In the genomic region with DNA sequence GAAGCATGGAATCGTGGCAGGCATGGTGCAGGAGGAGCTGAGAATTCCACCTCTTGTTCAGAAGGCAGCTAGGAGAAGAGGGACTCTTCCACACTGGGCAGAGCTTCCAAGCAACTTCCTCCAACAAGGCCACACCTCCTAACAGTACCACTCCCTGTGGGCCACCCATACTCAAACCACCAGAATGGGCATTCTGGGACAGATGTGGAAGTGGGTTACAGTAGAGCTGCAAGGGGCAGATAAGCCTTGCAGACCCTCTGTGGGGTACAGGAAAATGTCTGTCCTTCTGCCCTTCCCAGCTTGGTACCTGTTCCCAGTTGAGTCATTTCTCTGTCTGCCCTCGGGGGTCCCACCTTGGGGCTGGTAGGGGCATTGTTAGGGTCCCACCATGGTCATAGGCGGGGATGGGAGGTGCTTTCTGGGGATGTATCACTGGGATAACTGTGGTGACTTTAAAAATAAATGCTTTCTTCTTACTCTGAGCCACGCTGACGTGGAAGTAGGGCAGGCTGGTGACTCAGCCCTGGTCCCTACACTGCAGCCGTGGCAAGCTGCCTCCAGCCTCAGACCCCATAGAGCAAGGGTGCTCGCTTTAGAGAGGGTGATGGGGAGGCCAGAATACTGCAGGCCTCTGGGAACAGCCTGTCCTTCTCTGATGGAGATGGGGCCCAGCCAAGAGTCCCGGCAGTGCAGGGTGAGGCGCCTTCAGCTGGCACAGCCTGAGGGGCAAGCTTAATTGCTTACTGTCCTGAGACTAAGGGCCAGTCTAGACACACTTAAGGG, we compare ENCODE assay signal across 16 mouse cellular contexts. TPM values are rescaled to one million over a fixed set of nuclear protein-coding genes. Genes with fewer than 3 reads are reported as not detected.
DNase-seq lines count a peak whose midpoint lies in the region; ATAC-seq lines count a peak whose summit lies in the region.
"Had no signal": no experiment of that assay in that cellular context is flagged by ENCODE, and none has a peak within 500 bp of the region (broad histone marks: within the 10 kb centered on the region; RNA-seq: fewer than 3 reads in every experiment).

No protein-coding gene starts in this region.

- 0 out of 2 replicates have a peak overlapping the region, but pooled peaks have one; percentile 4 for H3K9ac ChIP-seq in midbrain, embryonic 11.5 days (ENCODE audit: low read length)
- H3K9ac ChIP-seq in midbrain, embryonic 16.5 days (ENCODE audit: low read depth, low read length) = no peak overlapping the region
- no peak overlapping the region for H3K9ac ChIP-seq in hindbrain, embryonic 14.5 days
- H3K9ac ChIP-seq: liver, embryonic 13.5 days; midbrain, embryonic 15.5 days had no signal

- DNase-seq in gastrocnemius, postnatal 14 days = peak; percentile 40
- DNase-seq in gastrocnemius, adult 8-10 months (ENCODE audit: low spot score in 2 of 2) = no peak
- DNase-seq in midbrain, embryonic 11.5 days (ENCODE audit: low spot score, missing footprints) = no peak
- peak; percentile 63 for DNase-seq in adrenal gland, postnatal 14 days
- no peak for DNase-seq in hindbrain, embryonic 14.5 days (ENCODE audit: low spot score)
- DNase-seq in layer of hippocampus, postnatal 10 days (ENCODE audit: low spot score in 2 of 2) = no peak
- DNase-seq: cerebellum, adult 18-20 months; heart, postnatal 36 days; kidney, adult 11 months; liver, embryonic 13.5 days had no signal

- no peak overlapping the region for H3K27ac ChIP-seq in midbrain, embryonic 11.5 days (ENCODE audit: low read depth, low read length)
- H3K27ac ChIP-seq in midbrain, embryonic 16.5 days (ENCODE audit: low read length) = no peak overlapping the region
- H3K27ac ChIP-seq in hindbrain, embryonic 14.5 days = no peak overlapping the region
- H3K27ac ChIP-seq: embryonic facial prominence, embryonic 10.5 days; liver, embryonic 13.5 days; midbrain, embryonic 15.5 days had no signal

- H3K36me3 ChIP-seq in midbrain, embryonic 11.5 days (ENCODE audit: control insufficient read depth, insufficient read depth, low read length) = no peaks in the 10 kb centered on the region
- no peaks in the 10 kb centered on the region for H3K36me3 ChIP-seq in midbrain, embryonic 16.5 days (ENCODE audit: control insufficient read depth, insufficient read depth, low read length)
- peaks cover 4% of the 10 kb centered on the region for H3K36me3 ChIP-seq in megakaryocyte, embryonic 14.5 days (replicated peaks; ENCODE audit: low read length)
- no peaks in the 10 kb centered on the region for H3K36me3 ChIP-seq in hindbrain, embryonic 14.5 days (replicated peaks; ENCODE audit: control insufficient read depth, insufficient read depth)
- H3K36me3 ChIP-seq: embryonic facial prominence, embryonic 10.5 days; midbrain, embryonic 15.5 days had no signal

- no peak for ATAC-seq in midbrain, embryonic 11.5 days (ENCODE audit: low FRiP score)
- ATAC-seq in midbrain, embryonic 16.5 days = no peak
- no peak for ATAC-seq in hindbrain, embryonic 14.5 days (ENCODE audit: low FRiP score)
- ATAC-seq: forebrain, embryonic 16.5 days; midbrain, embryonic 15.5 days had no signal

- no peak overlapping the region for H3K4me3 ChIP-seq in midbrain, embryonic 11.5 days (ENCODE audit: low read depth, low read length)
- H3K4me3 ChIP-seq in midbrain, embryonic 16.5 days (ENCODE audit: low read depth, low read length) = no peak overlapping the region
- peak overlapping the region; percentile 2 for H3K4me3 ChIP-seq in megakaryocyte, embryonic 14.5 days (replicated peaks)
- no peak overlapping the region for H3K4me3 ChIP-seq in hindbrain, embryonic 14.5 days (replicated peaks; ENCODE audit: low read length)
- H3K4me3 ChIP-seq: embryonic facial prominence, embryonic 10.5 days; liver, embryonic 13.5 days; midbrain, embryonic 15.5 days had no signal

- no peak overlapping the region for H3K4me2 ChIP-seq in midbrain, embryonic 11.5 days
- H3K4me2 ChIP-seq in midbrain, embryonic 16.5 days (ENCODE audit: low read length) = no peak overlapping the region
- H3K4me2 ChIP-seq in hindbrain, embryonic 14.5 days (replicated peaks) = no peak overlapping the region
- H3K4me2 ChIP-seq: liver, embryonic 13.5 days; midbrain, embryonic 15.5 days had no signal

- H3K9me3 ChIP-seq in midbrain, embryonic 11.5 days (ENCODE audit: control insufficient read depth, low read length) = no peaks in the 10 kb centered on the region
- no peaks in the 10 kb centered on the region for H3K9me3 ChIP-seq in midbrain, embryonic 16.5 days (replicated peaks; ENCODE audit: control insufficient read depth, low read length, poor library complexity, severe bottlenecking)
- peaks cover 9% of the 10 kb centered on the region for H3K9me3 ChIP-seq in megakaryocyte, embryonic 14.5 days
- H3K9me3 ChIP-seq in hindbrain, embryonic 14.5 days (ENCODE audit: control insufficient read depth, low read length) = no peaks in the 10 kb centered on the region
- H3K9me3 ChIP-seq: embryonic facial prominence, embryonic 10.5 days; liver, embryonic 13.5 days; midbrain, embryonic 15.5 days had no signal

- H3K27me3 ChIP-seq in midbrain, embryonic 11.5 days (ENCODE audit: control insufficient read depth, insufficient read depth, low read length) = peaks cover 2% of the 10 kb centered on the region; the same call in 1 of the 2 replicates
- no peaks in the 10 kb centered on the region for H3K27me3 ChIP-seq in midbrain, embryonic 16.5 days (ENCODE audit: control insufficient read depth, insufficient read depth, low read depth, low read length)
- peaks cover 15% of the 10 kb centered on the region for H3K27me3 ChIP-seq in megakaryocyte, embryonic 14.5 days (replicated peaks)
- no peaks in the 10 kb centered on the region for H3K27me3 ChIP-seq in hindbrain, embryonic 14.5 days (ENCODE audit: control insufficient read depth, insufficient read depth, low read length)
- H3K27me3 ChIP-seq: CH12.LX; midbrain, embryonic 15.5 days had no signal

- peaks cover 3% of the 10 kb centered on the region; the same call in 1 of the 2 replicates for H3K4me1 ChIP-seq in midbrain, embryonic 11.5 days (ENCODE audit: control insufficient read depth, insufficient read depth, low read length)
- H3K4me1 ChIP-seq in midbrain, embryonic 16.5 days (ENCODE audit: control insufficient read depth, insufficient read depth, low read length) = no peaks in the 10 kb centered on the region
- peaks cover 59% of the 10 kb centered on the region for H3K4me1 ChIP-seq in megakaryocyte, embryonic 14.5 days
- peaks cover 4% of the 10 kb centered on the region; the same call in 1 of the 2 replicates for H3K4me1 ChIP-seq in hindbrain, embryonic 14.5 days (replicated peaks; ENCODE audit: control insufficient read depth, insufficient read depth, low read length)

- intact Hi-C loops in gastrocnemius, postnatal 14 days (cut with DNase I; ENCODE audit: low total_unique reads) = no loop called here

- WGBS in midbrain, embryonic 11.5 days = 84% methylated on average over 9 of the region's 9 CpGs
- 80% methylated on average over 9 of the region's 9 CpGs for WGBS in midbrain, embryonic 16.5 days
- WGBS in hindbrain, embryonic 14.5 days = 84% methylated on average over 9 of the region's 9 CpGs

RNA-seq across cellular contexts. Expression of gene Sept9, which starts 59.9 kb away (rescaled TPM):
- total RNA-seq in gastrocnemius, postnatal 14 days (2021) = 10 to 100 TPM; 27.2 to 34.0 TPM
- 10 to 100 TPM in 2 of 4 experiments, 1 to 10 TPM in 2; 5.7 to 16.2 (median 12.4) TPM for total RNA-seq in gastrocnemius, adult 8-10 months (2022)
- 146 and 152 TPM in 2 replicates for polyA plus RNA-seq in midbrain, embryonic 11.5 days (2014; fragmentation: Nextera tagmentation; extraction: Ambion mirVana)
- 103 and 108 TPM in 2 replicates for polyA plus RNA-seq in midbrain, embryonic 16.5 days (2015; fragmentation: Nextera tagmentation; extraction: Ambion mirVana)
- total RNA-seq in adrenal gland, postnatal 14 days (2021) = 115 and 133 TPM in 2 replicates
- 330 and 618 TPM in 2 replicates for polyA plus RNA-seq in megakaryocyte, embryonic 14.5 days (2012; ENCODE audit: insufficient read depth, low replicate concordance)
- polyA plus RNA-seq in hindbrain, embryonic 14.5 days (2014; fragmentation: Nextera tagmentation; extraction: Ambion mirVana) = 96.5 and 96.9 TPM in 2 replicates
- total RNA-seq in layer of hippocampus, postnatal 10 days (2021) = 10 to 100 TPM; 79.5 to 90.0 TPM

Comparison
In these comparisons a context has a peak if more than half of its experiments do, and no peak if none do; other contexts are left out.
1. DNase-seq: peak in gastrocnemius, postnatal 14 days (single experiment) and adrenal gland, postnatal 14 days (single experiment); none in gastrocnemius, adult 8-10 months (0 of 2), midbrain, embryonic 11.5 days (single experiment), hindbrain, embryonic 14.5 days (single experiment) and layer of hippocampus, postnatal 10 days (0 of 2).